Mouse (Mus musculus) hindbrain, postnatal 0 days (tissue): ENCODE measurements at regions not wholly inside any gene's neighbourhood (a gene's known extent, or its start where the extent isn't known, plus 50 kb on each side); places are given as distances from the start of the nearest gene placed in this dataset.

Experiments
- ATAC-seq: fragments of 200-750 bp; cut with Nextera tagmentation; 2 replicates; pipeline ENCODE4 v1.8.0; 2017; ENCODE audit warnings: mild to moderate bottlenecking, moderate TSS enrichment, moderate library complexity
- DNase-seq: peaks from one replicate; pipeline ENCODE4 v3.0.0-alpha.2; 2015; ENCODE audit warnings: low spot score
- H3K27ac ChIP-seq: fragments of 300-500 bp; sonication (generic); 2 replicates; pipeline ENCODE4 v1.5.1; 2014; ENCODE audit warnings: mild to moderate bottlenecking
- H3K27me3 ChIP-seq: fragments of 300-500 bp; sonication (generic); 2 replicates; pipeline ENCODE4 v1.6.1; 2014; ENCODE audit warnings: low read length, mixed read lengths; ENCODE audit not compliant: insufficient read depth
- H3K36me3 ChIP-seq: fragments of 300-500 bp; sonication (generic); 2 replicates; pipeline ENCODE4 v1.6.1; 2014; ENCODE audit warnings: low read length, mixed read lengths; ENCODE audit not compliant: insufficient read depth
- H3K4me1 ChIP-seq: fragments of 300-500 bp; sonication (generic); 2 replicates; pipeline ENCODE4 v1.6.1; 2014; ENCODE audit warnings: antibody characterized with exemption, low read length, mixed read lengths; ENCODE audit not compliant: insufficient read depth
- H3K4me2 ChIP-seq: fragments of 300-500 bp; sonication (generic); 2 replicates; pipeline ENCODE4 v1.6.1; 2014; ENCODE audit warnings: low read depth, mild to moderate bottlenecking, low read length, moderate library complexity, mixed read lengths
- H3K4me3 ChIP-seq: fragments of 300-500 bp; sonication (generic); 2 replicates; pipeline ENCODE4 v1.5.1; 2014; ENCODE audit warnings: low read length
- H3K9ac ChIP-seq: fragments of 300-500 bp; sonication (generic); replicated peaks from 2 replicates; pipeline ENCODE4 v1.6.1; 2014; ENCODE audit warnings: mild to moderate bottlenecking, low read length, moderate library complexity, mixed read lengths
- H3K9me3 ChIP-seq: fragments of 300-500 bp; sonication (generic); 2 replicates; pipeline ENCODE4 v1.6.1; 2016; ENCODE audit warnings: low read length, mixed read lengths
- CTCF ChIP-seq: IDR thresholded peaks from 2 replicates; pipeline ENCODE4 v1.5.1; 2016; ENCODE audit warnings: antibody characterized with exemption, control low read depth, low read depth
- WGBS: fragments of 180-500 bp; shearing (Covaris S2); extraction: QIAGEN DNeasy Blood & Tissue Kit; methylation state at CpG from one replicate; pipeline ENCODE4 v1.1.7; 2014; 5-methylcytosine and 5-hydroxymethylcytosine counted together

- Histone ChIP-seq H3K27me3 (no peaks in the 10 kb centered on the region), H3K4me1 (no peaks in the 10 kb centered on the region), H3K4me3 (no peak overlapping the region), H3K36me3 (no peaks in the 10 kb centered on the region), H3K27ac (no peak overlapping the region), H3K9me3 (no peaks in the 10 kb centered on the region), H3K9ac (no peak overlapping the region), H3K4me2 (no peak overlapping the region)
- no peak for TF ChIP-seq CTCF
- no peak for ATAC-seq
- no peak for DNase-seq
- 88% methylated on average over 7 of the region's 7 CpGs for WGBS
Observed at GRCm38 (mm10) chr3:128239813-128240421, 343.8 kb upstream of the Fam241a start.

- no peak for TF ChIP-seq CTCF
- Histone ChIP-seq H3K9ac (no peak overlapping the region), H3K4me1 (no peaks in the 10 kb centered on the region), H3K27me3 (no peaks in the 10 kb centered on the region), H3K36me3 (no peaks in the 10 kb centered on the region), H3K4me2 (no peak overlapping the region), H3K9me3 (no peaks in the 10 kb centered on the region), H3K27ac (no peak overlapping the region), H3K4me3 (no peak overlapping the region)
- ATAC-seq: no peak
- WGBS: 71% methylated on average over 5 of the region's 5 CpGs
- DNase-seq: no peak
Observed at GRCm38 (mm10) chr3:128230390-128230789, 334.3 kb upstream of the Fam241a start.

DNA sequence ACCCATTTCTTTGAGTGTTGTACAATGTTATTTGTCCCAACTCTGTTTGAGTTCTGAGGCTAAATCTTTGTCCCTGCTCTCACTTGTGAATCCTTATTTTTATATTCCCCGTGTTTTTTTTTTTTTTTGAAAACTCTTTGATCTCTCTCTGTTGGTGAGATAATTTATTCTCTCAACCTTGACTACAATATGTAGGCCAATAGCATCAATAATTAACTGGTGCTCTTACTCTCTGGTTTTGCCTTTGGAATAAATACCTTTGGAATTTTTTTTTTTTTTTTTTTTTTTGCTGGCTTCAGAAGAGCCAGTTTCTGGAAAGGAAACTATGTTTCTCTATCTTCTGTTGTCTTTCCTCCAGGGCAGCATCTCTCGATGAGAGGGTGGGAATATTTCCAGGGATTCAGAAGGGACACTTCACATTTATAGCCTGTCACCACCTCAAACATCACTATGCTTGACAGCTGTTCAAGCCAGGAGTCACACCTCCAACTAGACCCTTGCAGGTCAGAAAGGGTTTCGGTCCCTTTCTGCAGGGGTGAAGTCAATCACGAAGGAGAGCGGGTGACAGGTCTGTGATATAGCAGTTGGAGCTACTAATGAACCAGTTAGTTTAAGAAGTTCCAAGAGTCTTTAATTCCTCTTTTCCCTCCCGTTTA lies 330.9 kb upstream of the Fam241a start:
- no peak for ATAC-seq
- WGBS: 63% methylated on average over 6 of the region's 6 CpGs
- no peak for TF ChIP-seq CTCF

GRCm38 (mm10) chr3:128226503-128226902 lies 330.4 kb upstream of the Fam241a start:
- Histone ChIP-seq H3K27me3 (no peaks in the 10 kb centered on the region), H3K36me3 (no peaks in the 10 kb centered on the region), H3K4me2 (no peak overlapping the region), H3K4me1 (peaks cover 4% of the 10 kb centered on the region; the same call in 1 of the 2 replicates), H3K27ac (no peak overlapping the region), H3K9me3 (no peaks in the 10 kb centered on the region), H3K9ac (no peak overlapping the region), H3K4me3 (no peak overlapping the region)
- DNase-seq: no peak
- WGBS: 87% methylated on average over 6 of the region's 6 CpGs
- no peak for TF ChIP-seq CTCF
- no peak for ATAC-seq

More for the DNA sequence above, 330.9 kb upstream of the Fam241a start:
- H3K4me3 ChIP-seq: no peak overlapping the region
- DNase-seq: no peak
- peaks cover 4% of the 10 kb centered on the region; the same call in 1 of the 2 replicates for H3K4me1 ChIP-seq
- H3K9ac ChIP-seq: no peak overlapping the region
- H3K4me2 ChIP-seq: no peak overlapping the region
- H3K9me3 ChIP-seq: no peaks in the 10 kb centered on the region
- H3K27ac ChIP-seq: no peak overlapping the region
- no peaks in the 10 kb centered on the region for H3K27me3 ChIP-seq
- H3K36me3 ChIP-seq: no peaks in the 10 kb centered on the region

GRCm38 (mm10) chr3:128222344-128222743 lies 326.2 kb upstream of the Fam241a start:
- no peak for TF ChIP-seq CTCF
- Histone ChIP-seq H3K4me1 (peaks cover 4% of the 10 kb centered on the region; the same call in 1 of the 2 replicates), H3K4me3 (no peak overlapping the region), H3K36me3 (no peaks in the 10 kb centered on the region), H3K27me3 (no peaks in the 10 kb centered on the region), H3K4me2 (peak overlapping the region; percentile 39), H3K27ac (no peak overlapping the region), H3K9ac (no peak overlapping the region), H3K9me3 (no peaks in the 10 kb centered on the region)
- WGBS: 7% methylated on average over 12 of the region's 12 CpGs
- ATAC-seq (0 out of 2 replicates have a peak, but pooled peaks have one; percentile 58), DNase-seq (peak; percentile 50)

GRCm38 (mm10) chr3:128221625-128222024 lies 325.5 kb upstream of the Fam241a start:
- H3K4me3 ChIP-seq: no peak overlapping the region
- no peak overlapping the region for H3K4me2 ChIP-seq
- 14% methylated on average over 2 of the region's 2 CpGs for WGBS
- no peak overlapping the region for H3K9ac ChIP-seq
- H3K4me1 ChIP-seq: peaks cover 4% of the 10 kb centered on the region; the same call in 1 of the 2 replicates
- no peaks in the 10 kb centered on the region for H3K27me3 ChIP-seq
- H3K27ac ChIP-seq: no peak overlapping the region
- H3K36me3 ChIP-seq: no peaks in the 10 kb centered on the region
- DNase-seq (peak; percentile 9), ATAC-seq (no peak)
- no peaks in the 10 kb centered on the region for H3K9me3 ChIP-seq
- no peak for TF ChIP-seq CTCF
